Mouse (Mus musculus) retina, embryonic 14.5 days (tissue): ENCODE results near the gene Gm49601.
A peak's percentile ranks its signal among the peaks of the same experiment; 100 is the strongest.

Source experiments
- DNase-seq: peaks from one replicate; pipeline ENCODE4 v3.0.0-alpha.2; 2015; ENCODE audit warnings: low spot score

Gene Gm49601

GRCm38 (mm10) chr16:18582426-18583148 lies 43.6 kb downstream of the Gm49601 start:
- no peak for DNase-seq

- peak; percentile 55 for DNase-seq
Measured at GRCm38 (mm10) chr16:18581623-18582205, 44.5 kb downstream of the Gm49601 start.

GRCm38 (mm10) chr16:18581050-18581622 lies 45.1 kb downstream of the Gm49601 start:
- DNase-seq = no peak

- DNase-seq = no peak
Measured at GRCm38 (mm10) chr16:18580389-18580788, 45.8 kb downstream of the Gm49601 start.

- no peak for DNase-seq
Measured at GRCm38 (mm10) chr16:18577599-18578160, 48.5 kb downstream of the Gm49601 start.

- DNase-seq = no peak
Measured at GRCm38 (mm10) chr16:18577071-18577470, 49.2 kb downstream of the Gm49601 start.

GRCm38 (mm10) chr16:18574196-18574595 lies 52.0 kb downstream of the Gm49601 start:
- no peak for DNase-seq
